Mouse (Mus musculus): ENCODE data around the gene Dstn.
A peak's percentile ranks its signal among the peaks of the same experiment; 100 is the strongest.

Gene Dstn

DNA sequence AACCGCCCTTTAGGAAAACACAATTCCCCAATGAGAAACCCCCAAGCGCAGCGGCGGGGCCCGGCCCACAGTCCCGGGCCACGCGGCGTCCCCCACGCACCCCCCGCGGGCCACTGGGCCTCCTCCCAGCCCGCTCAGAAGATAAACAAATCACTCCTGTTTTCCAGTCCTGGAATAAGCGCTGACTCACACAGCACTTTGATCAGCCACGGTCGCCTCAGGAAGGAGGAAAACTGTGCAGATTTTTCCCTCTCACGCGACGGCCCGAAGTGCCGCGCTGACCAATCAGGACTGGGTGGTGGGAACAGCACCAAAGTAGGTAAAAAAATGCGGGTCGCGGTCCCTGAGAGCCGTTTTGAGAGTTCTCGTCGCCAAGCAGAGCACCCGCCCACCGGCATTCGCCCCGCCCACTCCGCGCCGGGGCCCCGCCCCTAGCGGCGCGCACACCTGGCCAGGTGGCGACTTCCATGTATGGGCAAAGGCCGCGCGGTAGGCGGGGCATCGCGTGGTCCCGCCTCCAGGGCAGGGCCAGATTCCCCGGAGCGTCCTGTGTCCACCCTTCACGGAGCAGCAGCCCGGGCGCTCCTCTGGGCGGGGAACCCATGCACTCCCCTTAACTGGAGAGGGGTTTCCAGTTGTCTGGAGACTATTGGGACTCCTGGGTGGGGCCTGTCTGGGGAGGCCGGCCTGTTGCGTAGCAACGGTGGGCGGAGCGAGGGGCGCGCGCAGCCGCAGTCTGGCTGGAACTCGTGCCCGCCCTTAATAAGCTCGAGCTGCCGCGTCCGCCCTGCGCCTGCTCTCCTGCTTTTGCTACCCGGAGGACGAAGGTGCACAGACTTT, at the start of gene Dstn:
Gene Dstn (plus strand): TSS at position 561 of the 840 bp plus-strand sequence.
- peak; percentile 98 for DNase-seq

GRCm38 (mm10) chr2:143867326-143867725, 47.8 kb upstream of the Dstn start:
- DNase-seq = peak; percentile 76

DNA sequence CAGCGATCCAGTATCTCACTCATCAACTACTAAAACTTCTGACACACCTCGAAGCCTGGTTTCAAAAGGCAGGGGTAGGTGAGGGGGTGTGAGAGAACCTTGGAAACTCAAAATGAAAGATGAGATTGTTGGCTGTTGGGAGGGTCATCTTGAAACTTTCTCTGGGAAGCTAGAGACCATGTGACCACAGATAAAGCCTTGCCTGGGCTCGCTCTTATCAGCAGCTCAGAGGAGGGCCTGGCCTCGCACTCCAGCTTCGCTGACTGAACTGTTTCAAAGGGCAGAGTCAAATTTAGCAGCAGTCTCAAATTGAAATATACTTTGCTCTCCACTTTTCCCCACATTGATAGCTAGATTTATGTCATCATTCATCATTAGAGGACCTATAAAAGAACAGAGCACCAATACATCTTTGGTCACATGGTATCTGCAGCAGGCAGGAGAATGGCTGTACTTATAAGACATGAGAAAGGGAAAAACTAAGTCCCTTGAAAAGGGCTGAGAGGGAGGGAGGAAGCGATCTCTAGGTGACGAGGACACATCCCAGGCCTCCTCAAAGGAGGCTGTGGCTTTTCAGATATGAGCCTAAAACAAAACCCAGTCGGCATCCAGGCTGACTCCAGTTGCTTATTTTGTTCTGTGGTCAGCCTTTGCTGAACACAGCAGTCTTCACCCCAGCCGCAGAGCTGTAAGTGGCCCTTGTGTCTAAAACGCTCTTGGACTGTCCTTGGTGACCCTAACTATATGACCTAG, 44.0 kb upstream of the Dstn start:
- DNase-seq = no peak

- no peak for DNase-seq
Measured at GRCm38 (mm10) chr2:143876026-143876425, 39.1 kb upstream of the Dstn start.

- no peak for DNase-seq
Measured at GRCm38 (mm10) chr2:143876929-143877632, 38.0 kb upstream of the Dstn start.

DNA sequence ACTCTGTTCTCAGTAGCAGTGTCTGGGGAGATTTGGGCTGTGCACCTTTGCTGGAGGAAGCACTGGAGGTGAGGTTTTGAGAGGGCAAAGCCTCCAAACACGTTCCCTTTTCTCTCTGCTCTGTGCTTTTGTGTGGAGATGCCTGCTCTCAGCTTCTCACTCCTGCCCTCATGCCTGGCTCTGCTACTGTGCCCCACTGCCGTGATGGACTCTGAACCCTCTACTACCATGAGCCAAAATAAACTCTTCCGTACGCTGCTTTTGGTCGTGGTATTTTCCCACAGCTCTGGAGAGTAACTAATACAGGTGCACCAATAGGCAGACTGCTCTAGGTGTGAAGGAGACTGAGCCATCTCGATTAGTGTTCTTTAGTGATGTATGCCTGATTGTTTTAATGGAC, 35.8 kb upstream of the Dstn start:
- DNase-seq = no peak

DNA sequence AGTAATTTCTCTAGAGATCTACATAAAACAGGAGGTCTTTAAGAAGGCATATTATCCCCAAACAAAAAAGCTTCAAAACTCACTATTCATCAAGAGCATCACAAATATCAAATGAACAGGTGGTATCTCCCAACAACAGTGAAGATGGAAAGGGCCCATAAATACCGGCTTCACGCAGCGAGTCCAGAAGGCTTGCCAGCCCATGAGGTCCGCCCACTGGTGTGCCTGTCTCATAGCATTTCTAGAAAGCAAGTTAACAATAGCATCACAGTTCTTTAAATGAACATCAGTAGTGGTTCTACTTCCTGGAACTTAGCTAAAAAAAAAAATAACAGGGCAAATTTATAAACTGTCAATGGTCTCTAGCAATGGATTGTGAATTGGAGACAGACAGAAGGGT, 33.1 kb upstream of the Dstn start:
- DNase-seq = no peak

GRCm38 (mm10) chr2:143882606-143883288, 32.4 kb upstream of the Dstn start:
- DNase-seq = no peak

DNA sequence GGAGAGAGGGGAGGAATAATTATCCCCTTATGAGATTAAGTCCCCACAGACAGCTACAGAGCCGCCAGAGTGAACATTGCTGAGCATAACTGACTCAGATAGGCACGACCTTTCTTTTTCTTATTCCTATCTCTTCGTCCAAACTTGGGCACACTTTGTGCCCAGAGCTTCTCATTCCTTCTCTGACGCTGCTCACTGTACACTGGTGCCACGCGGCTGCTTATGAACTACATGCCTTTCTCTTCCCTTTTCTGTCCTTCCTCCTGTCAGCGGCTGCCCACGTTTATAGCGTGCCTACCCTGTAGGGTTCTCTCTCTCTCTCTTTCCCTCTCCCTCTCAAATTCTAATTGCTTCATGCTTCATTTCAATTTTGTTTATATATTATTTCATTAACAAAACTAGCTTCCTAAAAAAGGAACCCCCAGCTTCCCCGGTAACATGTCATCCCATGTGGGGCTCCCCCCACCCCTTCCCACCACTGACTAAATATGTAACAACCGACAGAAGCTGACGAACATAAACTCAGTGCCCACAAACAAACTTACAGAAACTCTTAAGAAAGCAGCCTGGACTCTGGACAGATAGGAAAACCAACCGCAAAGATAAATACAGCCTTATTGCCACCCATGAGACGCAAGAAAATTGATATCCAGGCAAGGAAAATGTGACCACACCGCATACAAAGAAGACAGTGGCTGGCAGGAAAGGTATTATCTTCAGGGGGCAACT, 25.8 kb upstream of the Dstn start:
- no peak for DNase-seq

GRCm38 (mm10) chr2:143889860-143890433, 25.2 kb upstream of the Dstn start:
- DNase-seq = no peak

DNA sequence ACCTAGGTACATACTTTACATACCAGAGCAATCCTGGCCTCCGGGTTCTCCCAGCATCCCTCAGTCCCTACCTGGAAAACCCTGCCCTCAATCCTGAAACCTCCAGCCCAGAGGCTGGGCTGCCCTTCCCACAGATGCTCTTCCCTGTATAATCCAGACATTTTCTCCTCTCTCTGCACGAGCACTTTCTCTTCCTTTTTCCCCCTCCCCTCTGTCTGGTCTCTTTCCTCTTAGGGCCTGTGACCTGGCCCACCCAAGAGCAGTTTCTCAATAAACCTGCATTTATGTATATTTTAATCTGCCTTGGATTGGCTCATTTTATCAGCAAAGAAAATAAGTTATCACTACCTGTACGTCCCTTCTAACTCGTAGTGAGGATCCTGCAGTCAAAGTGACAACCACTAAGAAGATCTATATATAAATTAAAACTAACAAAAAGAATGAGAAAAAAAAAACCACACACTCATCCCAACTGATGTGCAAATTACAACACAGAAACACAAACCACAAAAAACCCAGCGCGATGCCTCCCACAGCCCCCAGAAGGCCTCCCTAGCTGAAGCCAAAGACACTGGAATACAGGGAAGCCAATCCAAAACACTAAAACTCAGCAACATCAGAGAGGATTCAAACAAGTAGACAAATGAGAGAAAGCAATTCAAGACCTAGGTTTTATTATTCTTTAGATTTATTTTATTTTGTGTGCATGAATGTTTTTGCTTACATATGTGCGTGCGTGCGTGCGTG, 23.6 kb upstream of the Dstn start:
- DNase-seq = no peak

DNA sequence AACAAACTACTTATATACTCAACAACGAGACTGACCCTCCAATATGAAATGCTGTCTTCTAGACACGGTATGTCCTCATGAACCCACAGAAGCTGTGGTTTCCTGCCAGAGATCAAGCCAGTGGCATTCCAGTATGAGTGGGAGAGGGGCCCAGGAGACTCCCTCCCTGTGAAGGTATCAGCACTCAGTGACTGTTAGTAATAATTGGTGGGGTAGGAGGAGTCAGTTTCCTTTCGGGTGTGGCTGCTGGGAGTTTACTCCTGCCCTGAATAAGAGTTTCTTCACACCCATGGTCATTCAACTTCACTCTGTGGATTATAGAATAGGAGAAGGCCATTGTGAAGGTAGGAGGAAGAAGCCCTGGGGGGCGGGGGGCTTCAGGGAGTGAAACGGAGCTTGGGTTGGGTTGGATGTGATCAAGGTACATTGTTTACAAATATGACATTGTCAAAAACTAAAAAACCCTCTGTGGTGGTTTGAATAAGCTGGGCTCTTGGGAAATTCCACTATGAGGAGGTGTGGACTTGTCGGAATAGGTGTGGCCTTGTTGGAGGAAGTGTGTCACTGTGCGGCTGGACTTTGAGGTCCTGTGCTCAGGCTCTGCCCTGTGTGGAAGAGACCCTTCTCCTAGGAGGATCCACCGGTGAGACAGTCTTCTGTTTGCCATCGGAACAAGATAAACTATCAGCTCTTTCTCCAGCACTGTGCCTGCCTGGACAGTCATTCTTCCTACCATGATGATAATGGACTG, 15.5 kb upstream of the Dstn start:
- no peak for DNase-seq

- DNase-seq = no peak
Measured at GRCm38 (mm10) chr2:143900821-143901351, 14.2 kb upstream of the Dstn start.

DNA sequence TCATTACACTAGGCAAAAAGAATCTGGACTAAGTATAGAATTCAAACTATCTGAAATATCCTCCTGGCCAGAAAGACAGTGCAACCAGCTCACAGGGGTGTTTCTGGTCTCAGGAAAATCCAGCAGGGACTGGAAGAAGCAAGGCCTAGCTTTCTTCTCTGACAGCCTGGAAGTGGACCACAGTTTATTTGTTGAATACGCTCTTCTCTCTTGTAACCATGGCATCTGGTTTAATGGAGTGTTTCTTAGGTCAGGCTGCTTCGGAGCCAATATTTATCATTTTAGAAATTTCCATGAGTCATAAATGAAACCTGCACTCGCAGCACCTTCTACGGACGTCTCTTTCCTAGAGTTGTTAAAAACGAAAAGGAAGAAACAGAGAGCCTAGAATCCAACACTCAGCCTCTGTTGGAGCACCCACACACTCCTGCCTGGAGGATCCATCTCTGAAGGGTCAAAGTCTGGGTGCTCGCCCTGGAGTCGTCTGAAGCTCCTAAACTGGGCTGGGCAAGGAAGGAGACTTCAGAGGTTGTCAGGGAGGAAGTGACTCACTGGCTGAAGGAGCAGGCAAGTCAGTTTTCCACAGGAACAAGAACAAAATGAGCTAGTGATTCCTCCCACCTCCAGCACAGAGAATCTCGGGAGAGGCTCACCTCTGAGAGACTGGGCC, 11.6 kb upstream of the Dstn start:
- DNase-seq = no peak

- DNase-seq = no peak
Measured at GRCm38 (mm10) chr2:143904896-143905295, 10.2 kb upstream of the Dstn start.

DNA sequence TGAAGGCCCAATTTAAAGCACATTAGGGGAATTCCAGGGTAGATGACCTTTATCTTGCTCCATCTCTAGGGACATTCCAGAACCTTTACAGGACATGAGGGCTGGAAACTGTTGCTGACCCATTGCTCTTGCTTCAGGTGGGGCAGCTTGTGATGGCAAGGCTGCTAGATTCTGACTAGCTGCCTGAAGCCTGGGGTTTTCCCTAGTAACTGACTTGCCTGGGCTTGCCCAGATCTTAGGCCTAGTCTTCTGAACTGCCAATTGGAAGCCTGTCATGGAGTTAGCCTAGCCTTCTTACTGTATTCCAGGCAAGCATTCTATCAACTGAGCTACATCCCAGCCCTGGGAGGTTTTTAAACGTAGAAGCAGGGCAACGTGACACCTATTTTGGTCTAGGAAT, 5.9 kb upstream of the Dstn start:
- DNase-seq = no peak

DNA sequence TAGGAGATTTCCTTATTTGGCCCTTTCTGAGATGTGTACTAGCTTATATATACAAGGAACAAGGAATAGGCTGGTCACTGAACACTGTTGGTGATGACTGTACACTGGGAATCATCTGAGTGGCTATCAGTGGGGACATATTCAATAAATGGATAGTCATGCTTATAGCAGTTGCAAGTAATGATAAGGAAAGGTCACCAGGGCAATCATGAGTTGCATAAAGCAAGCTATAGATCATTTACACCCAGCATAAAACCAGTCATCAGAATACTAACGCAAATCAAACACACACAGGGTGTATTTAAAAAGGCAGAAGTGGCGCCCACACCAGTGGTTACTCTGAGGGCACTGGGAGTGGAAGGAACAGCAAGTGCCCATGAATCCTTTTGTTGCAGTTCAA, 2.9 kb upstream of the Dstn start:
- DNase-seq = no peak

- peak; percentile 50 for DNase-seq
Measured at GRCm38 (mm10) chr2:143914221-143914620, 899 bp upstream of the Dstn start.

GRCm38 (mm10) chr2:143915600-143916135, 548 bp downstream of the Dstn start:
- DNase-seq = peak; percentile 71

Data from cerebellum, adult 9-10 months (tissue).